Mouse (Mus musculus): Measurements from ENCODE around the gene Gm45713. TPM values are rescaled to one million over a fixed set of nuclear protein-coding genes. Genes with fewer than 3 reads are reported as not detected.
A peak's percentile ranks its signal among the peaks of the same experiment; 100 is the strongest.

The Gm45713 gene
- polyA plus RNA-seq, 1 experiment from 2014 or later, result 1.2 TPM

GRCm38 (mm10) chr7:45106441-45106840 is 29.6 kb downstream of the Gm45713 start:
- 46% methylated on average over 6 of the region's 6 CpGs for WGBS
- no peak for ATAC-seq (ENCODE audit: insufficient read depth)
- H3K27me3 ChIP-seq (ENCODE audit: insufficient read depth, low read length), result no peaks in the 10 kb centered on the region

GRCm38 (mm10) chr7:45105491-45105890 is 30.5 kb downstream of the Gm45713 start:
- 78% methylated on average over 8 of the region's 8 CpGs for WGBS
- no peak for DNase-seq
- no peak overlapping the region for H3K9ac ChIP-seq
- no peak for TF ChIP-seq CTCF (IDR thresholded peaks at IDR 0.05; ENCODE audit: low read depth)
- no peak for ATAC-seq (ENCODE audit: insufficient read depth)
- no peaks in the 10 kb centered on the region; the same call in 1 of the 2 replicates for H3K36me3 ChIP-seq (ENCODE audit: insufficient read depth)
- no peak overlapping the region for H3K27ac ChIP-seq (ENCODE audit: low read depth)
- no peak overlapping the region for H3K4me3 ChIP-seq (ENCODE audit: low read depth, low read length)
- H3K4me2 ChIP-seq, result no peak overlapping the region
- H3K27me3 ChIP-seq (ENCODE audit: insufficient read depth, low read length), result no peaks in the 10 kb centered on the region
- no peaks in the 10 kb centered on the region for H3K9me3 ChIP-seq (ENCODE audit: low read depth, low read length)
- H3K4me1 ChIP-seq (ENCODE audit: insufficient read depth), result peaks cover 7% of the 10 kb centered on the region; the same call in 1 of the 2 replicates

More at GRCm38 (mm10) chr7:45106441-45106840, 29.6 kb downstream of the Gm45713 start:
- Histone ChIP-seq H3K9ac (no peak overlapping the region), H3K4me2 (no peak overlapping the region), H3K36me3 (ENCODE audit: insufficient read depth) (no peaks in the 10 kb centered on the region; the same call in 1 of the 2 replicates), H3K27ac (ENCODE audit: low read depth) (no peak overlapping the region), H3K4me1 (ENCODE audit: insufficient read depth) (peaks cover 7% of the 10 kb centered on the region; the same call in 1 of the 2 replicates), H3K9me3 (ENCODE audit: low read depth, low read length) (no peaks in the 10 kb centered on the region), H3K4me3 (ENCODE audit: low read depth, low read length) (no peak overlapping the region)
- DNase-seq, result no peak
- TF ChIP-seq CTCF (IDR thresholded peaks at IDR 0.05; ENCODE audit: low read depth), result no peak

GRCm38 (mm10) chr7:45104941-45105340 is 31.1 kb downstream of the Gm45713 start:
- 74% methylated on average over 5 of the region's 5 CpGs for WGBS
- no peak overlapping the region for H3K27ac ChIP-seq (ENCODE audit: low read depth)
- DNase-seq (no peak), ATAC-seq (ENCODE audit: insufficient read depth) (no peak)
- H3K27me3 ChIP-seq (ENCODE audit: insufficient read depth, low read length), result no peaks in the 10 kb centered on the region
- TF ChIP-seq CTCF (IDR thresholded peaks at IDR 0.05; ENCODE audit: low read depth), result no peak
- H3K4me1 ChIP-seq (ENCODE audit: insufficient read depth), result peaks cover 7% of the 10 kb centered on the region; the same call in 1 of the 2 replicates
- H3K9ac ChIP-seq, result no peak overlapping the region
- no peak overlapping the region for H3K4me3 ChIP-seq (ENCODE audit: low read depth, low read length)
- H3K9me3 ChIP-seq (ENCODE audit: low read depth, low read length), result no peaks in the 10 kb centered on the region
- no peaks in the 10 kb centered on the region; the same call in 1 of the 2 replicates for H3K36me3 ChIP-seq (ENCODE audit: insufficient read depth)
- H3K4me2 ChIP-seq, result no peak overlapping the region

GRCm38 (mm10) chr7:45103652-45104180 is 32.3 kb downstream of the Gm45713 start, which contains the start of gene Fcgrt:
Gene Fcgrt (minus strand): TSS chr7:45103851.
- H3K9ac ChIP-seq, result peak within 1 kb of the TSS; percentile 59
- H3K36me3 ChIP-seq (ENCODE audit: insufficient read depth), result no peaks in the 10 kb centered on the region; the same call in 1 of the 2 replicates
- DNase-seq (peak; percentile 97), ATAC-seq (ENCODE audit: insufficient read depth) (peak; percentile 98)
- H3K4me1 ChIP-seq (ENCODE audit: insufficient read depth), result peaks cover 7% of the 10 kb centered on the region; the same call in 1 of the 2 replicates
- no peaks in the 10 kb centered on the region for H3K9me3 ChIP-seq (ENCODE audit: low read depth, low read length)
- H3K27me3 ChIP-seq (ENCODE audit: insufficient read depth, low read length), result no peaks in the 10 kb centered on the region
- H3K4me2 ChIP-seq, result peak within 1 kb of the TSS; percentile 59
- no peak for TF ChIP-seq CTCF (IDR thresholded peaks at IDR 0.05; ENCODE audit: low read depth)
- H3K27ac ChIP-seq (ENCODE audit: low read depth), result peak within 1 kb of the TSS; percentile 85
- 14% methylated on average over 7 of the region's 7 CpGs for WGBS
- H3K4me3 ChIP-seq (ENCODE audit: low read depth, low read length), result peak within 1 kb of the TSS; percentile 32

- peak overlapping the region; percentile 59 for H3K9ac ChIP-seq
- TF ChIP-seq CTCF (IDR thresholded peaks at IDR 0.05; ENCODE audit: low read depth), result no peak
- H3K27ac ChIP-seq (ENCODE audit: low read depth), result peak overlapping the region; percentile 85
- no peaks in the 10 kb centered on the region for H3K9me3 ChIP-seq (ENCODE audit: low read depth, low read length)
- peaks cover 7% of the 10 kb centered on the region; the same call in 1 of the 2 replicates for H3K4me1 ChIP-seq (ENCODE audit: insufficient read depth)
- no peaks in the 10 kb centered on the region; the same call in 1 of the 2 replicates for H3K36me3 ChIP-seq (ENCODE audit: insufficient read depth)
- peak overlapping the region; percentile 32 for H3K4me3 ChIP-seq (ENCODE audit: low read depth, low read length)
- WGBS, result 54% methylated on average over 9 of the region's 9 CpGs
- peak overlapping the region; percentile 59 for H3K4me2 ChIP-seq
- H3K27me3 ChIP-seq (ENCODE audit: insufficient read depth, low read length), result no peaks in the 10 kb centered on the region
- no peak for DNase-seq
- no peak for ATAC-seq (ENCODE audit: insufficient read depth)
Measured at GRCm38 (mm10) chr7:45102940-45103585, 33.0 kb downstream of the Gm45713 start.

GRCm38 (mm10) chr7:45102441-45102840 is 33.6 kb downstream of the Gm45713 start:
- ATAC-seq (ENCODE audit: insufficient read depth), result no peak
- Histone ChIP-seq H3K4me1 (ENCODE audit: insufficient read depth) (peaks cover 7% of the 10 kb centered on the region; the same call in 1 of the 2 replicates), H3K4me3 (ENCODE audit: low read depth, low read length) (peak overlapping the region; percentile 32; the same call in 1 of the 2 replicates), H3K9ac (peak overlapping the region; percentile 59; the same call in 1 of the 2 replicates), H3K9me3 (ENCODE audit: low read depth, low read length) (no peaks in the 10 kb centered on the region), H3K27me3 (ENCODE audit: insufficient read depth, low read length) (no peaks in the 10 kb centered on the region), H3K4me2 (peak overlapping the region; percentile 59), H3K27ac (ENCODE audit: low read depth) (no peak overlapping the region), H3K36me3 (ENCODE audit: insufficient read depth) (no peaks in the 10 kb centered on the region; the same call in 1 of the 2 replicates)
- DNase-seq, result no peak
- WGBS, result 67% methylated on average over 11 of the region's 11 CpGs
- no peak for TF ChIP-seq CTCF (IDR thresholded peaks at IDR 0.05; ENCODE audit: low read depth)

- no peaks in the 10 kb centered on the region for H3K27me3 ChIP-seq (ENCODE audit: insufficient read depth, low read length)
- WGBS, result 75% methylated on average over 6 of the region's 6 CpGs
- no peak overlapping the region for H3K4me2 ChIP-seq
- ATAC-seq (ENCODE audit: insufficient read depth) (no peak), DNase-seq (no peak)
- no peaks in the 10 kb centered on the region for H3K9me3 ChIP-seq (ENCODE audit: low read depth, low read length)
- H3K27ac ChIP-seq (ENCODE audit: low read depth), result no peak overlapping the region
- no peak for TF ChIP-seq CTCF (IDR thresholded peaks at IDR 0.05; ENCODE audit: low read depth)
- no peak overlapping the region for H3K4me3 ChIP-seq (ENCODE audit: low read depth, low read length)
- peaks cover 7% of the 10 kb centered on the region; the same call in 1 of the 2 replicates for H3K4me1 ChIP-seq (ENCODE audit: insufficient read depth)
- no peak overlapping the region for H3K9ac ChIP-seq
- peaks cover 5% of the 10 kb centered on the region; the same call in 1 of the 2 replicates for H3K36me3 ChIP-seq (ENCODE audit: insufficient read depth)
Measured at GRCm38 (mm10) chr7:45100046-45100445, 36.0 kb downstream of the Gm45713 start.
